Mouse (Mus musculus) cortical plate, adult 2 months (tissue): ENCODE results near the gene Dvl1. TPM values are rescaled to one million over a fixed set of nuclear protein-coding genes. Genes with fewer than 3 reads are reported as not detected.

Source experiments
- H3K27ac ChIP-seq: fragments of 200-500 bp; 2 replicates; pipeline ENCODE4 v1.5.1; 2012; ENCODE audit warnings: low read length, control low read depth, inconsistent platforms; ENCODE audit not compliant: insufficient read depth
- H3K4me1 ChIP-seq: fragments of 200-500 bp; 2 replicates; pipeline ENCODE4 v1.6.1; 2011; ENCODE audit warnings: low read length; ENCODE audit not compliant: control insufficient read depth, insufficient read depth
- H3K4me3 ChIP-seq: fragments of 200-500 bp; 2 replicates; pipeline ENCODE4 v1.5.1; 2011; ENCODE audit warnings: mild to moderate bottlenecking, low read length, control low read depth; ENCODE audit not compliant: insufficient read depth
- CTCF ChIP-seq: fragments of 200-500 bp; IDR thresholded peaks from 2 replicates; pipeline ENCODE4 v1.5.1; 2011; ENCODE audit warnings: mild to moderate bottlenecking, control low read depth, low read length; ENCODE audit not compliant: insufficient read depth; ENCODE audit errors: extremely low read depth
- POLR2A ChIP-seq: fragments of 200-500 bp; IDR thresholded peaks from 2 replicates; pipeline ENCODE4 v1.6.1; 2011; ENCODE audit warnings: mild to moderate bottlenecking, low read length, control low read depth; ENCODE audit not compliant: insufficient read depth; ENCODE audit errors: extremely low read depth
- polyA plus RNA-seq: library from polyadenylated mRNA; depleted of rRNA; stranded (reverse); fragments of >200 nt; gene quantifications from 2 replicates; pipeline ENCODE4 v1.2.3, GENCODE M21; 2012

Gene Dvl1
- polyA plus RNA-seq, 1 experiment: 133 TPM

GRCm38 (mm10) chr4:155849391-155849790 lies 2.2 kb downstream of the Dvl1 start:
- no peak overlapping the region for H3K4me3 ChIP-seq
- no peak overlapping the region for H3K27ac ChIP-seq
- TF ChIP-seq CTCF (no peak), POLR2A (no peak)
- H3K4me1 ChIP-seq: peaks cover 18% of the 10 kb centered on the region

- no peak for TF ChIP-seq CTCF
- TF ChIP-seq POLR2A: no peak
- Histone ChIP-seq H3K27ac (no peak overlapping the region), H3K4me1 (peaks cover 18% of the 10 kb centered on the region), H3K4me3 (no peak overlapping the region)
Measured at GRCm38 (mm10) chr4:155849792-155850451, 2.7 kb downstream of the Dvl1 start.

- no peak overlapping the region for H3K4me3 ChIP-seq
- no peak overlapping the region for H3K27ac ChIP-seq
- H3K4me1 ChIP-seq: peaks cover 18% of the 10 kb centered on the region
- TF ChIP-seq POLR2A: no peak
- no peak for TF ChIP-seq CTCF
Measured at GRCm38 (mm10) chr4:155851368-155851767, 4.2 kb downstream of the Dvl1 start.

- peaks cover 15% of the 10 kb centered on the region for H3K4me1 ChIP-seq
- no peak overlapping the region for H3K27ac ChIP-seq
- no peak overlapping the region for H3K4me3 ChIP-seq
- TF ChIP-seq POLR2A (no peak), CTCF (no peak)
Measured at GRCm38 (mm10) chr4:155851951-155852411, 4.8 kb downstream of the Dvl1 start.

- Histone ChIP-seq H3K4me3 (no peak overlapping the region), H3K27ac (no peak overlapping the region), H3K4me1 (peaks cover 13% of the 10 kb centered on the region)
- TF ChIP-seq POLR2A (no peak), CTCF (no peak)
Measured at GRCm38 (mm10) chr4:155853421-155853820, 6.2 kb downstream of the Dvl1 start.

- H3K27ac ChIP-seq: no peak overlapping the region
- peaks cover 3% of the 10 kb centered on the region for H3K4me1 ChIP-seq
- no peak overlapping the region for H3K4me3 ChIP-seq
- TF ChIP-seq POLR2A (no peak), CTCF (no peak)
Measured at GRCm38 (mm10) chr4:155854991-155855390, 7.8 kb downstream of the Dvl1 start.

GRCm38 (mm10) chr4:155856071-155856470 lies 8.9 kb downstream of the Dvl1 start:
- TF ChIP-seq CTCF: no peak
- no peak for TF ChIP-seq POLR2A
- H3K4me3 ChIP-seq: no peak overlapping the region
- peaks cover 3% of the 10 kb centered on the region for H3K4me1 ChIP-seq
- H3K27ac ChIP-seq: no peak overlapping the region

GRCm38 (mm10) chr4:155856881-155857280 lies 9.7 kb downstream of the Dvl1 start:
- Histone ChIP-seq H3K4me1 (peaks cover under 1% of the 10 kb centered on the region; the same call in 1 of the 2 replicates), H3K4me3 (no peak overlapping the region), H3K27ac (no peak overlapping the region)
- no peak for TF ChIP-seq POLR2A
- no peak for TF ChIP-seq CTCF

- Histone ChIP-seq H3K27ac (no peak overlapping the region), H3K4me1 (no peaks in the 10 kb centered on the region), H3K4me3 (no peak overlapping the region)
- TF ChIP-seq CTCF (no peak), POLR2A (no peak)
Measured at GRCm38 (mm10) chr4:155859318-155859717, 12.1 kb downstream of the Dvl1 start.

GRCm38 (mm10) chr4:155861787-155862186 lies 14.6 kb downstream of the Dvl1 start:
- TF ChIP-seq POLR2A (no peak), CTCF (no peak)
- no peak overlapping the region for H3K4me3 ChIP-seq
- H3K27ac ChIP-seq: no peak overlapping the region
- no peaks in the 10 kb centered on the region for H3K4me1 ChIP-seq
